ENCODE assay signal across 14 mouse cellular contexts in the genomic region with DNA sequence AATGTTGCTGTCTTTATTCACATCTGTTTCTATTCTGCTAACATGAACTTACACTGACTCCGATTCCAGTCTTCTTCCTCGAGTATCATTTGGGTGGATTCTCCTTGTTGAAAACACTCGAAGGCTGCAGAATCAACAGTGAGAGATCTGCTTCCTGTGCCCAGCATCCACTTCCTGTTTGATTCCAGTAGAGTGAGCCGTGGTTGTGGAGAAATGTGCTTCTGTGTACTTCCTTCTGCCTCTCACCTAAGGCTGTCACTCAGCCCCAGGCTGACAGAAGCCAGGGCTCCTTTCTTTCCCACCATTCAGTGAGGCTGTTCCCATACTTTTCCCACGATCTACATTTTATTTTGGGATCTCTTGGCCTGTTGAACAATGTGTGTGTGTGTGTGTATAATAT. TPM values are rescaled to one million over a fixed set of nuclear protein-coding genes. Genes with fewer than 3 reads are reported as not detected.
DNase-seq lines count a peak whose midpoint lies in the region; ATAC-seq lines count a peak whose summit lies in the region.
"Had no signal": no experiment of that assay in that cellular context is flagged by ENCODE, and none has a peak within 500 bp of the region (broad histone marks: within the 10 kb centered on the region; RNA-seq: fewer than 3 reads in every experiment).

No protein-coding gene starts in this region.

- H3K36me3 ChIP-seq in heart, embryonic 13.5 days, result no peaks in the 10 kb centered on the region

- ATAC-seq in heart, embryonic 13.5 days (ENCODE audit: extremely low read depth, insufficient number of reproducible peaks, low FRiP score, low TSS enrichment), result no peak
- peak; percentile 57 for ATAC-seq in CD4-positive, CD25-positive, alpha-beta regulatory T cell, adult 4 months
- ATAC-seq in common myeloid progenitor, adult 5-6 weeks (replicated peaks; ENCODE audit: low read depth, poor library complexity, severe bottlenecking), result peak; percentile 81

- DNase-seq in heart, adult 8-10 months (ENCODE audit: low spot score), result no peak
- peak; percentile 72 for DNase-seq in lung, postnatal 36 days
- no peak for DNase-seq in left cerebral cortex, postnatal 36 days (ENCODE audit: low spot score in 2 of 2)
- no peak for DNase-seq in left cerebral cortex, postnatal 25 days (ENCODE audit: low spot score in 2 of 2)
- no peak for DNase-seq in right cerebral cortex, postnatal 25 days
- DNase-seq: adrenal gland, postnatal 14 days; cerebellum, adult 18-20 months; left cerebral cortex, postnatal 4 days had no signal

- peak overlapping the region; percentile 46 for H3K27ac ChIP-seq in heart, embryonic 13.5 days (replicated peaks)
- H3K27ac ChIP-seq: hindbrain, embryonic 14.5 days; liver, embryonic 14.5 days had no signal

- H3K9ac ChIP-seq in heart, embryonic 13.5 days, result no peak overlapping the region
- H3K9ac ChIP-seq: hindbrain, embryonic 14.5 days; liver, embryonic 14.5 days had no signal

- H3K4me1 ChIP-seq in heart, embryonic 13.5 days, result peaks cover 42% of the 10 kb centered on the region

- H3K4me2 ChIP-seq in heart, embryonic 13.5 days, result no peak overlapping the region
- H3K4me2 ChIP-seq: hindbrain, embryonic 14.5 days; midbrain, embryonic 11.5 days had no signal

- intact Hi-C loops in left cerebral cortex, postnatal 36 days (cut with DNase I), result no loop called here
- intact Hi-C loops in left cerebral cortex, postnatal 25 days (cut with DNase I), result no loop called here

- H3K27me3 ChIP-seq in heart, embryonic 13.5 days (replicated peaks), result no peaks in the 10 kb centered on the region

- WGBS in heart, embryonic 13.5 days, result 42% methylated on average over 5 of the region's 5 CpGs

- no peaks in the 10 kb centered on the region for H3K9me3 ChIP-seq in heart, embryonic 13.5 days

- no peak overlapping the region for H3K4me3 ChIP-seq in heart, embryonic 13.5 days

RNA-seq across cellular contexts. Expression of a gene that starts 37.9 kb away (rescaled TPM):
- 8.0 and 9.2 TPM in 2 replicates for polyA plus RNA-seq in heart, embryonic 13.5 days (2015; fragmentation: Nextera tagmentation; extraction: Ambion mirVana)
- total RNA-seq in heart, adult 8-10 months (2022), result 10 to 100 TPM; 17.5 to 21.0 (median 19.8) TPM
- 10 to 100 TPM; 44.4 to 58.8 TPM for polyA plus RNA-seq in CD4-positive, CD25-positive, alpha-beta regulatory T cell, adult 4 months (2017; shearing (Covaris generic))
- 7.8 and 11.9 TPM in 2 replicates for total RNA-seq in common myeloid progenitor, adult 5-6 weeks (2017)
- 10 to 100 TPM; 12.5 to 16.9 TPM for total RNA-seq in left cerebral cortex, postnatal 36 days (2021)
- 10 to 100 TPM; 18.9 to 22.6 TPM for total RNA-seq in left cerebral cortex, postnatal 25 days (2021)

RNA-seq across cellular contexts. Expression of a gene that starts 38.1 kb away (rescaled TPM):
- 8.1 and 9.6 TPM in 2 replicates for polyA plus RNA-seq in heart, embryonic 13.5 days (2015; fragmentation: Nextera tagmentation; extraction: Ambion mirVana)
- 1 to 10 TPM; 4.6 to 7.9 (median 6.8) TPM for total RNA-seq in heart, adult 8-10 months (2022)
- polyA plus RNA-seq in CD4-positive, CD25-positive, alpha-beta regulatory T cell, adult 4 months (2017; shearing (Covaris generic)), result 10 to 100 TPM in 1 of 2 experiments, 1 to 10 TPM in 1; 8.5 to 13.1 TPM
- total RNA-seq in common myeloid progenitor, adult 5-6 weeks (2017), result 6.0 and 6.8 TPM in 2 replicates
- 10 to 100 TPM; 17.2 to 25.0 TPM for total RNA-seq in left cerebral cortex, postnatal 36 days (2021)
- total RNA-seq in left cerebral cortex, postnatal 25 days (2021), result 10 to 100 TPM; 22.4 to 24.5 TPM
